Mouse (Mus musculus): ENCODE measurements at regions not wholly inside any gene's neighbourhood (a gene's known extent, or its start where the extent isn't known, plus 50 kb on each side); places are given as distances from the start of the nearest gene placed in this dataset.

DNA sequence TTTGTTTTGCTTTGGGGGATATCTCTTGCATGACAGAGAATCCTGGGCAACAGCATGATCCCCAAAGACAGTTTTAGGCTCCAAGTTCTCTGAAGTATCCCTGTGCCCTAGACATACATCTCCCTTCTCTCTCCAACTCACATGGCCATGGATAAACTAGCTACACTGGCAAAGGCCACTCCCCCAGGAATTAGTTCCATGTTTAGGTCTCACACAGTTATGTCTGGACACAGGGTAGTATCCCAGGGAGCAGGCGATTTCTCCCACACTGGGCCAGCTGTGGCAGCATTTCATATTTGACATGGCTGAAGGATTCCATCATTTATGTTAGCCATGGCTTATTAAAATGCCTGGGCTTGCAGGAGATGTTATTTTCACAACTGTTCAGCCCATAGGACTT is 102.5 kb upstream of the Rgma start:
- DNase-seq (ENCODE audit: low spot score in 2 of 2) = no peak
- intact Hi-C loops (cut with DNase I) = no loop called here

DNA sequence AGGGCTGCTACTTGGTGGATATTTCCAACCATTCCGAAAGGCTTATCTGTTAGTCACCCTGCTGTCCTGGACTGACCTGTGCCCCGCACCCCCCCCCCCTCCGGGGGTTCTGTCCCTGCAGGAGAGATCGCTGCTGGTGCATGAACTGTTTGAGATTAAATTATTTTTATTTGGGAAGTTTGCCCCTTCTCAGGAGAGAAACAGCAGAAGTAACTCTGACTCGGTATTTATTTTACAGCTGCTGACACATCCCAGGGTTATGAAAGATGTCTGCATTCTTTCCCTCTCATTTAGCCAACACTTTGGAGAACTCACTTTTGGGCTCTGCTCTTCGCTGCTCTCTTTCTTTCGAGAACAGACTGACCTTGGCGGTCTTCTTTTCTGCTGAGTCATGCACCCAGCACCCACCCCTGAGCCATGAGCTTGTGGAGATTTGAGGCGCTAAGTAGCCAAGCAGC is 99.5 kb upstream of the Rgma start:
- intact Hi-C loops (cut with DNase I) = no loop called here

DNA sequence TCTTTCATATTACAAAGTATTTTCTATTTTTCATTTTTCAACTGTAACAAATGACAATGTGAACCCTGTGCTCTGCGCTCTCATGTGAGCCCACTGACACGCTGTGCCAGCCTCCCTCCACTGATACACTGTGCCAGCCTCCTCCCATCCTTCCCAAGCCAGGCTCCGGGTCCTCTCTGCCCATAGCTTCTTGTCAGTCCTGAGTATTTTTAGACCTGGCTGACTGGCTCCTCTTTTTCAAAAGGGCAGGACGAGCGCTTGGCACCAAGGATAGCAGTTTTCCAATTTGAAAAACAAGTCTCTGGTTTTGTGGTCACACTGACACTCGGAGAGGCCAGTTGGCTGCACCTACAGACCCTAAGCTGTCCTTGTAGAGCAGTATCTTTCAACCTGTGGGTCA is 96.7 kb upstream of the Rgma start:
- intact Hi-C loops (cut with DNase I) = no loop called here
- no peak for DNase-seq (ENCODE audit: low spot score in 2 of 2)

More for the DNA sequence above, 99.5 kb upstream of the Rgma start:
- DNase-seq (ENCODE audit: low spot score in 2 of 2) = no peak

DNA sequence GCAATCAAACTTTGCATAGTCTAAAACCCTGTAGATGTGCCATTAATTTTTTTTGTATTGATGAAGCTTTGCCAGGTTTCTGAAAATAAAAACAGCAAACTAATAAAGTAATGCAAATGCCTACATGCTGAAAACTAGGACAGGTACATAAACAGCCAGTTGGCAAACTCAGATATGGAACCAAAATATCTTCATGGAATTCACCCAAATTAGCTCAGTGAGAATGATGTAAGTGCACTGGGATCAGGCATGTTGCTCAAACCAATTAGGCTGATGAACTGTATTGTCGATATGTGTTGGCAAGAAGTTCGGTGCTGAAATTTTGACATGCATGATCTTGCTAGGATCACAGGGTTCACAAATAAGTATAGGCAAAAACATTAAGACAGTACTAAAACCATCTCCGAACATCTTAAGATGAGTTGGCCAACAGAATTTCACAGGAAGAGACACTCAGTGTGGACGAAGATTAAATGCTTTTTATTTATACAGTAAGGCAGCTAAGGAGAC is 95.3 kb upstream of the Rgma start:
- intact Hi-C loops (cut with DNase I) = no loop called here
- DNase-seq (ENCODE audit: low spot score in 2 of 2) = no peak

DNA sequence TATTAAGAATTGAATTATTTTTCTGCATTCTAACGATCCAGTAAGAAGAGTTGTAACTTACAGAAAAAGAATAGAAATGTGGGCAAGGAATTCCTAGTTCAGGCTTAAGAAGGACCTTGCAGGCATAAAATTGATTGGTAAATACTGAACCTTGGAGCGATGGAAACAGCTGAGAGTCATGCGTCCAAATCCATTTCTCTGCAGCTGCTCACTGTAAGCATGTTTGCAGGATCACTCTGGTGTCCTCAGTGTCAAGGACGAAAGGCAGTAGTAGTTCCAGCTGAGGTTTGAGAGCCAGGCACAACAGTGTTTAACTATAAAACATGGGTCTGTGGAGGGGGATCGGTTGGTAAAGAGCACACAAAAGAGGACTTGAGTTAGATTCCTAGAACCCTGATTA is 89.1 kb upstream of the Rgma start:
- no peak for DNase-seq (ENCODE audit: low spot score in 2 of 2)
- intact Hi-C loops (cut with DNase I) = no loop called here

DNA sequence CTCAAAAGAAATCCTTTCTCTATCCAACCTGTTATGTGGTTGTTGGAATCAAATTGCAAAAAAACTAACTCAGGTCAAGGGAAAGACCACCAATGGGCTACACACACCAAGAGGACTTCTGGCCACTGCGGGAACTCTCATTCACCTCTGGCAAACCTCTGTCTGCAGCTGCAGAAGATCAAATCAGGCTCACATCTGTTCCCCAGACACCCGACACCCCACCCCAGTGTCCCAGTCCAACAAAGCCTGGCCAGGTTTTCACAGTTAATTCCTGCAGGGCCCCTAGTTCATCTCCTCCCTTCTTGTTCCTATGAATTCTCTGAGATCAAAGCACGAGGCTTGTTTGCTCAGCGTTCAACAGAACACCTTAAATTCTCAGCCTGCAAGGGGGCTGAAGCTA is 82.0 kb upstream of the Rgma start:
- DNase-seq (ENCODE audit: low spot score in 2 of 2) = no peak
- intact Hi-C loops (cut with DNase I) = no loop called here

DNA sequence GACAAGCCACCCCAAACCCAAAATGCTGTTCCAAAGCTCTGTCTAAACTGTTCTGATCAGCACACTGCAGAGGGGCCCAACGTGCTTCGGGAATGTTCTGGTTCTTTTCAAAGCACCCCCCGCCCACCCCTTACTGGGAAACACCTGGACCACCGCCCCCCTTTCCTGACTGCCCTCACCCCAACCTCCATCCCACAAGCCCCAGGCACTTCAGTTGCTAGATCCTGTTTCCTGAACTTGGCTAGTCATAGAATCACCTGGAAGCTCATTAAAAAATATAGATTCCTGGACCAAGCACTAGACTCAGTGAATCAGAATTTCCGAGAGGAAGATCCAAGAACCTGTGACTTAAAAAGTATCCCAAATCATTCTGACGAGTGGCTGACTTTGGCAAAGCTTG is 80.9 kb upstream of the Rgma start:
- intact Hi-C loops (cut with DNase I) = no loop called here
- DNase-seq (ENCODE audit: low spot score in 2 of 2) = no peak

DNA sequence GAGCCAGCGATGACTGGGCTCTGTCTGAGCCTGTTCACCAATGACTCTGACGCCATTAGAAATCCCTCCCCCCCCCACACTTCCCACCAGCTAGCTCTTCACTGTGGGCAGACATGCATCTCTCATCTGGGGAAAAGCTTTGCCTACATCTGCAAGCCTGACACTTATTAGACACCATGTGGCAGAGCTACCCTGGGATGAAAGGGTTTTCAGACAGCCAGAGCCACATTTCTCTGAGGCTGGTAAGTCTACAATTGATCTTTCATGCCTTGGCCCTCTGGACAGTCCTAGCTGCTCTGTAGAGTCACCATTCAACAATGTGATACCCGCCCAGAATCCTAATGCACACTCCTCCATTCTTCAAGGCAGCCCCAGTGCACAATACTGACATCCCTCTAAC is 72.8 kb upstream of the Rgma start:
- intact Hi-C loops (cut with DNase I) = no loop called here
- peak; percentile 15 to 27 for DNase-seq (ENCODE audit: low spot score in 2 of 2)

DNA sequence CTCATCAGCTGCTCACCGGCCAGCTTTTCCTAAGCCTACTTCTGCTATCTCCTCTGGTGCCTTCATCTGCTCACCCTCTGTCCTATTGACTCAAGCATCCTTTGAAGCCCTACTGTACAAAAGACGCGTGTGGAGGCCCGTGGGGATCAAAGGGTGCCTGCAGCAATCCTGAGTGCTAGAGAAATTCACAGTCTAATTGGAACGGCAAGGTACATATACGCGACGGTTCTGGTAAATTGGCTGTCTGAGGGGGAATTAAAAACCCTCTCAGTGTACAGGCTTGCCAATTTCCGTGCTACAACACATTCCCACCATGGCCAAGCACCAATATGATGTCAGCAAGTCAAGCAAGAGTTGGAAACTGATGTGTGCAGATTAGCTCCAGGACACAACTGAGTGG is 71.5 kb upstream of the Rgma start:
- no peak for DNase-seq (ENCODE audit: low spot score in 2 of 2)
- intact Hi-C loops (cut with DNase I) = no loop called here

DNA sequence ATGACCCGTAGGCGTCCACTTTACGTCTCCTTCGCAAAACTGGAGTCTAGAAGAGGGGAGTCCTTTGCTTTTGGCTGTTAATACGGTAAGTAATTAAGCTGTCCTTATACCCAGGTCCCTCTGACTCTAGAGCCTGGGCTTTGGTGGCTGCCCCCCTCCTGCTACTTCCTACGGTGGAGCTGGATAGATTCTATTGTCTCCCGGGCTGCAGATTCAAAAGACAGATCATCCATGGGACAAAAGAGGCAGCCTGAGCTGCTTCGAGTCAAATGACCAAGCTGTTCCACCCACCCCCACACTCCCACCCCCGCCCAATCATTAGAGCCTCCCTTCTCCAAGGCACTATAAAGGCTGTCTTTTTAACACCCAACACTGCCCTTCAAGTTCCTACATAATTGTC is 70.5 kb upstream of the Rgma start:
- no peak for DNase-seq (ENCODE audit: low spot score in 2 of 2)
- intact Hi-C loops (cut with DNase I) = loop anchor here (5.0 kb wide), 1 partner anchor 97 kb away; no protein-coding TSS in a partner anchor

DNA sequence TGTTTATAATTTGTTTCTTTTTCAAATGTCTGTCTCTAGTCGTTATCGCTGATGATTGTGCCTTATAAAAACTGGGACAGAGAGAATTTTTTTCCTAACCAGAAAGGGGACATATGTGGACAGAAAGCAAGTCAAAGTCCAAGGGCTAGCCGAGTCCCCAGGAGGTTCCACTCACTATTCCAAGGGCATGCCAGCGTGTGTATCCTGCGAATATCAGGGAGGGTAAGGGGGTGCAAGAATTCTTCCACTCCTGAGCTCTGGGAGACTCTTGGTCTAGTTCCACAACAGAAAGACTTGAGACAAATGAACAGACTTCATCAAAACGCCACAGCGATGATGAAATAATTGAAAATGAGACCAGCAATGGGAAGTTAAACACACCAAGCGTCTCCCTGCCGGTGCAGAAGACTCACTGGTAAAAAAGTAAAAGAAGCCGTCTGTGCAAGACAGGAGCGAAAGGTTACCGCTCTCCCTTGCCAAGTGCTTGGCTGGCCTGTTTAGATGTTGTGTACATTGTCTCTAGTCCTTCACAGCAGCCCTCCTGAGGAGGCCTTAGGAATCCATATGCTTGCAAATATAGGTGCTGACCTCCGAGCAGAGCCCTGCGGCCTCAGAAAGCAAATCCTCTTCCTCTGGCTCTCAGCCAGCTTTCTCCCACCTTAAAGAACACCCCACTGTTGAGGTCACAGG is 69.9 kb upstream of the Rgma start:
- intact Hi-C loops (cut with DNase I) = loop anchor here (5.0 kb wide), 1 partner anchor 98 kb away; no protein-coding TSS in a partner anchor
- no peak for DNase-seq (ENCODE audit: low spot score in 2 of 2)

DNA sequence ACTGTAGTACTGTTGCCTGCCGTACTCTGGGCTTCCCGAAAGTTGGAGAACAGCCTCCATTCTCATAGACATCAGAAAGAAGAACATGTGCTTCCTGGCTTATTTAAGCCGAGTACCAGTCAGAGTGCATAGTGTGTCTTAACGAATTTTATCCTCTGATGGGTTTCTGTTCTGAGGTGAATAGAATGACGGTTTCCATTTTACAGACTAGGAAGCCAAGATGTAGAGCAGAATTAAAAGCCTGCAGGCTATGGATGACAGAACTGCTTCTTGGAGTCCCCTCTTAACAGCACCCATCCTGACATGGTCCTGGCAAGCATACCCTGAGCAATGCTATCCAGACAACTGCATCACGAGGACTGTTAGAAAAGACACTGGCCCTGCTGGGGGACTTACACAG is 69.0 kb upstream of the Rgma start:
- no peak for DNase-seq (ENCODE audit: low spot score in 2 of 2)
- intact Hi-C loops (cut with DNase I) = loop anchor here (5.0 kb wide), 1 partner anchor 99 kb away; no protein-coding TSS in a partner anchor

DNA sequence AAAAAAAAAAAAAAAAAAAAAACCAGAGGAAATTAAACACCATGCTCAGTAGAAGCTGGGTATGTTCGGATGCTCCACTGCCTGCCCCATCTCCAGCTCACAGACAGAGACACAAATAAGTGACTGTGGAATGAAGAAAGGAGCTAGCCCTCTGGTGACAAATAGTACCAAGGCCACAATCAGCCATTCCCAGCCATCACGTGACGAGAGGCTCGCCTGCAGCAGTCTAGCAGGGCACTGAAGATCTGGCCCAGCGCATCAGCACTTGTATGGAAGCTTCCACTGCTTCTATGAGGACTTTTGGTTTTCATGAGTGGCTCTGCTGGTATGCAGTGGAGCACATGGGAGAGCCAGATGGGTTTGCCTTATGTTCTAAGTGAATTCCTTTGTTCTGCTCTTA is 68.6 kb upstream of the Rgma start:
- DNase-seq (ENCODE audit: low spot score in 2 of 2) = no peak
- intact Hi-C loops (cut with DNase I) = loop anchor here (5.0 kb wide), 1 partner anchor 99 kb away; no protein-coding TSS in a partner anchor

DNA sequence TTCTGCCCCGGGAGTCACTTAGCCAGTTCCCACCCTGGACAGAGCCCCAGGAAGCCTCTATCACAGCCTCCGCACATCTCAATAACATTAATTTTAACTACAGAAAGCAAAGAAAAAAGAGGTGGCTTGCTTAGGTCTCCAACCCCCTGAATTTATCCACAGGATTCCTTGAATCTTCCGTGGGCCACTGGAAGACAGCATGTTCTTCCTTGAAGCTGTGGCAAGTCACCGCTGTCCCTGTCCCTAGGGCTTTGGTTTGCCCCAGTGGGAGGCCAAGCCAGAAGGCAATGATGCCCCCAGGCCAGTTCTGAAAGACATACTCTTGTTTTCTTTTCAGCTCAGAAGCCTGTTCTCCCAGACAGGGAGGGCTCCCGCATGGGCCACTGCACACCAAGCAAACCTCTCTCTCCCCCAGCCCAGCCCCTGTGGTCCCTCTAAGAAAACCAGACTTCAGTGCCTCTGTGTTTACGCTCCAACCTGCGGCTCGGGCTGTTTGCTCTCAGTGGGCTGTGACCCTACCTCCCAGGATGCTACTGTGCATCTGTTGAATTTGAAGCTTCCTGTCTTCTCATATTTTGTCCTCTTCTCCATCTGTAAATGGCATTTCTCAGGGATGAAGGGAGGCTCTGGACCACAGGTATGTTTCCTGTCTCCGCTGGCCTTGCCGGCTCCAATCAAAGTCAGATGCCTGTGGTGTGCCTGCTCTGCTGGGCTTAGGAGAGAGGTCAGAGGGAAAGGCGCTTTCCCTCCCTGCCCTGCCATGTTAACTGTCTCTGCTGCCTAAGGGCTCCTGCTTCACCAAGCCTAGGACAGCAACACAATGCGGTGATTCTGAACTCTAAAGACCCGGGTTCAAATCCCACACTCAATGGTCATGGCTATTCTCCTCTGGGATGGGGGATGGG is 67.5 kb upstream of the Rgma start:
- intact Hi-C loops (cut with DNase I) = loop anchor here (5.0 kb wide), 1 partner anchor 101 kb away; no protein-coding TSS in a partner anchor

DNA sequence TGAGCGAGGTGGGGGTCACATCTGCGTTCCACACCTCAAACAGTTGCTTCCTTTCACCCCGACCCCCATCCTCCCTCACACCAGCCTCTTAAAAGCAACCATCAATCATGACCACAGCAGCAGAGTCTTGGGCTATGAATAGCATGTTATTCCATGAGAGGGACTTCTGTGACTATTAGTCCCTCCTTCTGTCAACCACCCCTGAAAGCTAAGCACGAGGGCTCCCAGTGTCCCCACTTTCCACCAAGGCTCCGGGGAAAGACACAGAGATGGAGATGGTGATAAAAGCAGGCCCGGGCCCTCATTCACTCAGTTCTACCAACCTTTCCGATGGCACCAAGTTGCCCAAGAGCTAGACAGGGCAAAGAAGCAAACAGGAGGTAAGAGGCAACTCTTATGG is 66.3 kb upstream of the Rgma start:
- intact Hi-C loops (cut with DNase I) = loop anchor here (5.0 kb wide), 1 partner anchor 102 kb away; no protein-coding TSS in a partner anchor
- no peak for DNase-seq (ENCODE audit: low spot score in 2 of 2)

More for the DNA sequence above, 67.5 kb upstream of the Rgma start:
- no peak for DNase-seq (ENCODE audit: low spot score in 2 of 2)

DNA sequence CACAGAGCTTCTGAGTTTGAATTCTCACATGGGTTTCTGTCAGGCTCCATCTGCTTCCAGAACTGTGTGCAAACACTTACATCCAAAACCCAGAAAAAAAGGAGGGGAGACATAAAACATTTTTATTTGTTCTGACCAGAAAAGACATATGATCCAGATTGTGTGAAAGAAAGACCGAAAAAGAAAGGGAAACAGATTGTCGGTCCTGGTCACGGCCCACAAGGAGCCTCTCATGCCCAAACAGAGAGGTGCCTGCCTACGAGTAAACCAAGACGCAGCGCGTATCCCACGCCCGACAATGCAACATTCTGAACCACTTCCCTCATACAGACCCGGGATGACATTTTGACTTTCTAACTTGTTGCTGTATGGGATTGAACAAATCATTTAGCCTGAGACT is 65.3 kb upstream of the Rgma start:
- no peak for DNase-seq (ENCODE audit: low spot score in 2 of 2)
- intact Hi-C loops (cut with DNase I) = no loop called here

DNA sequence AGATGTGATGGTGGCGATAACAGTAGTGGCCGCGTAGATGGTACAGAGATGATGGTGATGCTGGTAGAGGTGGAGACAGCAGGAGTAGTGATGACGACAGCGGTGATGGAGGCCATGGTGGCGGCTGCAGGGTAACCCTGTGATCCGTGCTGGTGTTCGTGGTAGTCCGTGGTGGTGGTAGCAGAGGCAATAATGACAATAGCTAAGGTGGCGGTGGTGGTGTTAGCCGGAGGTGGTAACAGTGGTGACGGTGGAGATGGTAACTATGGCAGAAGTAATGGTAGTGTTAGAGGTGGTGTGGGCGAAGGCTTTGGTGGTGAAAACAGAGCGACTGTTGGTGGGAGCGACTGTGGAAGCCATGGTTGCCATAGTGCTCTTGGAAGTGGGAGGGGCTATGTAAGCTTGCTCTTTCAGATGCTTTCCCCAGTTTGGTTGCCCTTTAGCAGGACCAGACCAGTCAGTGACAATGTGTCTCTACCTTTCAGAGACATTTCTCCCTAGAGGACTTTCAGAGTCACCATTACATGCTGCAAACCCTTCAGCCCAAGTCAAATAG is 64.7 kb upstream of the Rgma start:
- intact Hi-C loops (cut with DNase I) = no loop called here
- DNase-seq (ENCODE audit: low spot score in 2 of 2) = no peak

DNA sequence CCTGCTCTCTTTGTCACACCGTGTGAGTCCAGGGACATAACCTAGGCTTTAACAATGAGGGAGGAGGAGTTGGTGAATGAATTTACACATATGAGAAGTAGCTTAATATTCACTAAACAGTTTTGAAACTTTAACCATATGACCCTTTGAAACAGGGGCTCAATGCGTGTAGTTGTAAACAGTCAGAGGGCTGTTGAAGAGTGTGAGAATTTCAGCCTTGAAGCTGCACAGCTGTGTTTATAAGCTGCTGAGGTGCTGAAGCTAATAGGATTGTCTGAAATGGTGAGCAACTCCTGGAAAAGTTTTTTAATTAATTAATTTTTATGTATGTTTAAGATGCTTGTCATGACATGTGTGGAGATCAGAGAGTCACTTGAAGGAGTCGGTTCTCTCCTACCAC is 59.8 kb upstream of the Rgma start:
- intact Hi-C loops (cut with DNase I) = no loop called here

DNA sequence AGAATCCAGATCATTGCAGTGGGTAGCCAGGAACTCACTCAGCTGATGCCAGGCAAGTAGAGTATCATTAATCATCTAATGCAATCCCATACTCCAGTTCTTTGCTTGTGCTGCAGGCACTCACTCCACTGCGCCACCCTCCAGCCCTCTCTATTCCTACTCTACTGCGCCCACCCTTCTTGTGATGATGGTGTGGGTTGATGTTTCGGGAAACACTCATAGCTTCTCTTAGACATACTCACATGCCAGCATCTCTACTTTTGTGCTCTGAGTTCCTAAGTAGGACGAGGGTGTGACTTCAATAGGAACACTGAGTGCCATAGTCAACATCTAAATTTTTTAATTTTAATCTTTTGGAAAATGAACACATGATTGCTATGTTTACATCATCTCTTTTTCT is 57.7 kb upstream of the Rgma start:
- intact Hi-C loops (cut with DNase I) = no loop called here
- DNase-seq (ENCODE audit: low spot score in 2 of 2) = no peak

More for the DNA sequence above, 59.8 kb upstream of the Rgma start:
- no peak for DNase-seq (ENCODE audit: low spot score in 2 of 2)

DNA sequence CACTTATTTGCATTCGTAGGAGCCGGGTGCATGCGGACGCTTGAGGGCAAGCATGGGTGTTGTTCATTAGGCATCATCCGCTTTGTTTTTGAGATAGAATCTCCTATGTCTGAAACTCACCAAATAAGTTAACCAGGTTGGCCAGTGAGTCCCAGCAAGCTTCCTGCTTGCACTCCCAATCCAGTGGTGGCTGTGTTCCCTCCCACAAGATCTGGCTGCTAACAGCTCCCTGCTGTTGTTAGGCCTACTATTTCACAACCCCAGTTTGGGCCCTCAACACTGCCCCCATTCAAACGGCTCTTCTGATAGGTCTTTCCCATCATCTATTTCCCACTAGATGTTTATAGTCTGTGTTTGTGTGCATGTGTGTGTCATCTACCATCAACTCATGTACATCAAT is 56.3 kb upstream of the Rgma start:
- no peak for DNase-seq (ENCODE audit: low spot score in 2 of 2)

More for the DNA sequence above, 56.3 kb upstream of the Rgma start:
- intact Hi-C loops (cut with DNase I) = no loop called here
